In genomic region chr13:54589414-54589995, GRCm38 (mm10) we compare ENCODE assay signal across 8 mouse cellular contexts. TPM values are rescaled to one million over a fixed set of nuclear protein-coding genes. Genes with fewer than 3 reads are reported as not detected.
DNase-seq lines count a peak whose midpoint lies in the region; ATAC-seq and TF ChIP-seq lines count a peak whose summit lies in the region.

No protein-coding gene starts in this region.

- no peak for DNase-seq in heart, postnatal 36 days
- no peak for DNase-seq in ES-E14 (ENCODE audit: low read depth, low spot score)
- DNase-seq in cerebellum, postnatal 36 days: no peak
- no peak for DNase-seq in urinary bladder, adult 2 months (ENCODE audit: low spot score)

- H3K9ac ChIP-seq in heart, embryonic 11.5 days (ENCODE audit: low read depth, low read length): peak overlapping the region; percentile 77
- H3K9ac ChIP-seq in ES-E14 (ENCODE audit: insufficient read depth, low read depth, low read length, poor library complexity, severe bottlenecking): peak overlapping the region; percentile 94

- ATAC-seq in heart, embryonic 11.5 days (replicated peaks; ENCODE audit: insufficient number of reproducible peaks, low FRiP score, low TSS enrichment): no peak
- peak; percentile 2 to 12; a peak in 1 of 4 replicates for ATAC-seq in hematopoietic stem cell, adult 5-6 weeks (replicated peaks in 1 of 2; ENCODE audit: insufficient read depth in 1 of 2, low FRiP score in 2 of 2, low TSS enrichment in 1 of 2, low read depth in 1 of 2, poor library complexity in 2 of 2, severe bottlenecking in 2 of 2)
- ATAC-seq in megakaryocyte, adult 5-6 weeks (ENCODE audit: poor library complexity, severe bottlenecking): peak; percentile 27
- ATAC-seq in monocyte, adult 5-6 weeks (replicated peaks; ENCODE audit: insufficient number of reproducible peaks, low FRiP score, low TSS enrichment, poor library complexity, severe bottlenecking): no peak

- no peaks in the 10 kb centered on the region for H3K27me3 ChIP-seq in heart, embryonic 11.5 days (ENCODE audit: control insufficient read depth, insufficient read depth, low read length)

- H3K9me3 ChIP-seq in heart, embryonic 11.5 days (replicated peaks; ENCODE audit: control insufficient read depth, low read length): no peaks in the 10 kb centered on the region
- no peaks in the 10 kb centered on the region for H3K9me3 ChIP-seq in ES-E14 (ENCODE audit: control insufficient read depth, insufficient read depth, low read depth, low read length)

- intact Hi-C loops in heart, postnatal 36 days (cut with DNase I): no loop called here

- WGBS in heart, embryonic 11.5 days (ENCODE audit: insufficient replicate concordance): 1% methylated on average over 24 of the region's 24 CpGs

- H3K4me1 ChIP-seq in heart, embryonic 11.5 days (ENCODE audit: control insufficient read depth, insufficient read depth, low read length): peaks cover 15% of the 10 kb centered on the region
- peaks cover 0 to 2% of the 10 kb centered on the region in 2 experiments; a peak in 1 of 4 replicates for H3K4me1 ChIP-seq in ES-E14 (ENCODE audit: control insufficient read depth in 2 of 2, insufficient read depth in 2 of 2, low read length in 2 of 2, poor library complexity in 1 of 2)

- in situ Hi-C loops in ES-E14 (cut with MboI; ENCODE audit: low sequenced_read_pairs in 2 of 2, unreplicated experiment in 2 of 2): no loop called here

- peak overlapping the region; percentile 78 for H3K4me2 ChIP-seq in heart, embryonic 11.5 days

- peak overlapping the region; percentile 59 for H3K27ac ChIP-seq in heart, embryonic 11.5 days (ENCODE audit: low read depth, low read length)
- H3K27ac ChIP-seq in ES-E14 (ENCODE audit: insufficient read depth, low read depth, low read length, poor library complexity, severe bottlenecking): peak overlapping the region; percentile 75; the same call in 1 of the 2 replicates

- H3K36me3 ChIP-seq in heart, embryonic 11.5 days (ENCODE audit: control insufficient read depth, insufficient read depth, low read length): peaks cover 5% of the 10 kb centered on the region; the same call in 1 of the 2 replicates
- peaks cover 26% of the 10 kb centered on the region for H3K36me3 ChIP-seq in ES-E14 (ENCODE audit: control insufficient read depth, insufficient read depth, low read length, poor library complexity, severe bottlenecking)

- peak overlapping the region; percentile 69 for H3K4me3 ChIP-seq in heart, embryonic 11.5 days (ENCODE audit: low read depth, low read length)
- H3K4me3 ChIP-seq in ES-E14 (ENCODE audit: insufficient read depth in 1 of 2, low read depth in 1 of 2, low read length in 2 of 2, poor library complexity in 1 of 2, severe bottlenecking in 1 of 2): peak overlapping the region; percentile 82 to 89

TF ChIP-seq in ES-E14, 5 proteins besides CTCF, POLR2A, EP300 and RAD21:
- TF ChIP-seq MAFK (IDR thresholded peaks at IDR 0.05; ENCODE audit: insufficient read depth, low read depth, low read length) (no peak), ZNF384 (IDR thresholded peaks at IDR 0.05; ENCODE audit: low read depth, low read length) (no peak), ZC3H11A (IDR thresholded peaks at IDR 0.05; ENCODE audit: borderline replicate concordance, low read depth, low read length) (no peak)

RNA-seq across cellular contexts. Expression of gene Nop16, which starts 0.4 kb away (rescaled TPM):
- polyA plus RNA-seq in heart, embryonic 11.5 days (2014; fragmentation: Nextera tagmentation; extraction: Ambion mirVana): 61.8 and 65.6 TPM in 2 replicates
- total RNA-seq in heart, postnatal 36 days (2021): 10 to 100 TPM; 16.5 to 17.3 TPM
- 53.2 and 65.5 TPM in 2 replicates for total RNA-seq in ES-E14 (2012; rRNA removed)
- total RNA-seq in hematopoietic stem cell, adult 5-6 weeks (2017): 56.9 and 59.5 TPM in 2 replicates
- 15.6 and 18.9 TPM in 2 replicates for total RNA-seq in megakaryocyte, adult 5-6 weeks (2015)
- total RNA-seq in megakaryocyte, adult 5-6 weeks (2017): 27.8 and 28.0 TPM in 2 replicates
- 8.6 to 17.2 TPM (median 16.5 TPM) in 3 replicates for total RNA-seq in monocyte, adult 5-6 weeks (2017)
- 26.1 and 29.7 TPM in 2 replicates for polyA plus RNA-seq in urinary bladder, adult 2 months (2012; rRNA removed)

RNA-seq across cellular contexts. Expression of gene Higd2a, which starts 0.5 kb away (rescaled TPM):
- 225 and 241 TPM in 2 replicates for polyA plus RNA-seq in heart, embryonic 11.5 days (2014; fragmentation: Nextera tagmentation; extraction: Ambion mirVana)
- total RNA-seq in heart, postnatal 36 days (2021): 100 to 1,000 TPM; 194 to 196 TPM
- total RNA-seq in ES-E14 (2012; rRNA removed): 108 and 156 TPM in 2 replicates
- 36.7 and 40.1 TPM in 2 replicates for total RNA-seq in hematopoietic stem cell, adult 5-6 weeks (2017)
- total RNA-seq in megakaryocyte, adult 5-6 weeks (2015): 144 and 147 TPM in 2 replicates
- 66.2 and 100 TPM in 2 replicates for total RNA-seq in megakaryocyte, adult 5-6 weeks (2017)
- 22.4 to 36.2 TPM (median 28.0 TPM) in 3 replicates for total RNA-seq in monocyte, adult 5-6 weeks (2017)
- 165 and 194 TPM in 2 replicates for polyA plus RNA-seq in urinary bladder, adult 2 months (2012; rRNA removed)

RNA-seq across cellular contexts. Expression of gene Arl10, which starts 14.7 kb away (rescaled TPM):
- 17.6 and 18.4 TPM in 2 replicates for polyA plus RNA-seq in heart, embryonic 11.5 days (2014; fragmentation: Nextera tagmentation; extraction: Ambion mirVana)
- 1 to 10 TPM; 6.8 to 7.3 TPM for total RNA-seq in heart, postnatal 36 days (2021)
- total RNA-seq in ES-E14 (2012; rRNA removed): 38.3 and 51.0 TPM in 2 replicates
- total RNA-seq in hematopoietic stem cell, adult 5-6 weeks (2017): 9.3 and 9.9 TPM in 2 replicates
- 20.4 and 22.4 TPM in 2 replicates for total RNA-seq in megakaryocyte, adult 5-6 weeks (2015)
- 22.9 and 23.3 TPM in 2 replicates for total RNA-seq in megakaryocyte, adult 5-6 weeks (2017)
- 8.7 to 27.2 TPM (median 9.5 TPM) in 3 replicates for total RNA-seq in monocyte, adult 5-6 weeks (2017)
- 28.7 and 39.4 TPM in 2 replicates for polyA plus RNA-seq in urinary bladder, adult 2 months (2012; rRNA removed)

RNA-seq across cellular contexts. Expression of gene Cltb, which starts 21.6 kb away (rescaled TPM):
- polyA plus RNA-seq in heart, embryonic 11.5 days (2014; fragmentation: Nextera tagmentation; extraction: Ambion mirVana): 38.6 and 39.5 TPM in 2 replicates
- 100 to 1,000 TPM in 1 of 2 experiments, 10 to 100 TPM in 1; 97.1 to 104 TPM for total RNA-seq in heart, postnatal 36 days (2021)
- 49.5 and 75.1 TPM in 2 replicates for total RNA-seq in ES-E14 (2012; rRNA removed)
- 30.5 and 40.7 TPM in 2 replicates for total RNA-seq in hematopoietic stem cell, adult 5-6 weeks (2017)
- 5.9 and 6.6 TPM in 2 replicates for total RNA-seq in megakaryocyte, adult 5-6 weeks (2015)
- 19.3 and 20.7 TPM in 2 replicates for total RNA-seq in megakaryocyte, adult 5-6 weeks (2017)
- total RNA-seq in monocyte, adult 5-6 weeks (2017): 19.8 to 45.0 TPM (median 35.6 TPM) in 3 replicates
- 70.9 and 84.6 TPM in 2 replicates for polyA plus RNA-seq in urinary bladder, adult 2 months (2012; rRNA removed)

RNA-seq across cellular contexts. Expression of gene 4833439L19Rik, which starts 24.3 kb away (rescaled TPM):
- 126 and 137 TPM in 2 replicates for polyA plus RNA-seq in heart, embryonic 11.5 days (2014; fragmentation: Nextera tagmentation; extraction: Ambion mirVana)
- total RNA-seq in heart, postnatal 36 days (2021): 10 to 100 TPM; 91.5 TPM
- total RNA-seq in ES-E14 (2012; rRNA removed): 48.0 and 52.8 TPM in 2 replicates
- 20.8 and 27.9 TPM in 2 replicates for total RNA-seq in hematopoietic stem cell, adult 5-6 weeks (2017)
- 70.1 and 71.1 TPM in 2 replicates for total RNA-seq in megakaryocyte, adult 5-6 weeks (2015)
- 43.9 and 48.8 TPM in 2 replicates for total RNA-seq in megakaryocyte, adult 5-6 weeks (2017)
- 34.5 to 44.1 TPM (median 38.3 TPM) in 3 replicates for total RNA-seq in monocyte, adult 5-6 weeks (2017)
- 101 and 105 TPM in 2 replicates for polyA plus RNA-seq in urinary bladder, adult 2 months (2012; rRNA removed)

Comparison
In these comparisons a context has a peak if more than half of its experiments do, and no peak if none do; other contexts are left out.
1. ATAC-seq: peak in hematopoietic stem cell, adult 5-6 weeks (2 of 2) and megakaryocyte, adult 5-6 weeks (single experiment); none in heart, embryonic 11.5 days (single experiment) and monocyte, adult 5-6 weeks (single experiment).